Mouse (Mus musculus) c-Kit-positive CD71-negative TER-119-negative erythroid progenitor cells, embryonic 14.5 days (primary cell): ENCODE results near the gene Rpa3.
A peak's percentile ranks its signal among the peaks of the same experiment; 100 is the strongest.

ENCODE experiments used
- DNase-seq: peaks from one replicate; pipeline ENCODE4 v3.0.0-alpha.2; 2013; ENCODE audit warnings: low read depth

Gene Rpa3

DNA sequence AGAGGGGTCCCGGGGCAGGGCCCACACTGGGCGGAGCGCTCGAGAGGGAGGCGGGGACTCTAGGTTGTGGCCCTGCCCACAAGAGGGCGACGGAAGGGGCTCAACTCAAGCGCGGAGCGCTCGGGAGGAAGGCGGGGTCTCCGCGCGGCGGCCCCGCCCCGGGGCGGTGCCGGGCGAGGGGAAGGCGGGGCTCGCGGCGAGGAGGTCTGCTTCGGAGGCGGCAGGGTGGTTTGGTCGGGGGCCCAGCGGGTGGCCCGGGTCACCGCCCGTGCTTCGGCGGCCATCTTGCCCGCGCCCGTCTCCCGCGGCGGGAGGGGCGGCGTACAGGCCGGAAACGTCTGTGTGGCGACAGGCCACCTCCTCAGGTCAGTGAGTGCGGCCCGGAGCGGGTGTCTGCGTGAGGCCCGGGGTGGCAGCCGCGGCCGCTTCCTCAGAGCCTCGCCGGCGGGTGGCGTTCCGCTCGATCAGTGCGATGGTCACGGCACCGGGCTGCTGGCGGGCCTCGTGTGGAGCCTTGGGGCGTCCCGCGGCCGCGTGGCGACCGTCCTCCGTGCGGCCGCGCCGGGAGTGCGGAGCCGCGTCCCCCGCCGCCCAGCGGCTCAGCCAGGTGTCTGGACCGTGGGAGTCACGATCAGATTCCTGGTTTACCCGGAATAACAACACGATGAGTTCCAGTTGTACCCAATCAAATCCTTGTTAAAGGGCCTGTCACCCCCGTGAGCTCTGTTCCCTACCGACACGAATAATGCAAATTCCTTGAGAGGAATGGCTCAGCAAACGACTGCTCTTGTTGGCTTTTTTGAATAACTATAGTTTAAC is 49.7 kb downstream of the Rpa3 start, which contains the start of gene Mios:
Gene Mios, plus strand, starts transcription at position 176 of the 819 bp plus-strand sequence.
- DNase-seq = peak; percentile 67
